Comparison of ENCODE assay signal across 24 mouse cellular contexts in the genomic region with DNA sequence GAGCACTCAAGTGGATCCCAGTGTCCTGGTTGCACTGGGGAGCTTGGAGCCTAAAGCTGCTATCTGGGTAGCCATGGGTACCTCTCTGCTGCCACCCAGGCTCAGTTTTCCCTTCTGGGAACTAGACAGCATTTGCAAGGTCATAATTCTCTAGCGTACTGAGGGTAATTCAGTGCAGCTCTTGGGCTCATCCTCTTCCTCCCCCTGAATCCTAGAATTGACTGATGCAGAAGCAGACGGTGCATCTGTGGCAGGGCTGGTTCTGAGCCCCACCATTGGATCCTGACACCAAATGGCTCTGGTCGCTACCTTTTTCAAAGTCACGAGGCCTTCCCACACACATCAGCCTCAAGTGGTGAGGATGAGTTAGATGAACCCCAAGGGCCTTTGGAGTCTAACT.
"Had no signal": no experiment of that assay in that cellular context is flagged by ENCODE, and none has a peak within 500 bp of the region (broad histone marks: within the 10 kb centered on the region; RNA-seq: fewer than 3 reads in every experiment).

No protein-coding gene starts in this region.

- ATAC-seq: inflammation-experienced regulatory T-cells, adult 6 months; intestine, embryonic 15.5 days; intestine, postnatal 0 days; liver, embryonic 12.5 days had no signal

- H3K9ac ChIP-seq: hindbrain, embryonic 13.5 days; hindbrain, embryonic 15.5 days; intestine, embryonic 15.5 days; limb, embryonic 13.5 days; limb, embryonic 15.5 days; liver, embryonic 12.5 days; liver, embryonic 14.5 days had no signal

- H3K36me3 ChIP-seq: hindbrain, embryonic 13.5 days; hindbrain, embryonic 15.5 days; intestine, embryonic 15.5 days; limb, embryonic 13.5 days; limb, embryonic 15.5 days; liver, embryonic 12.5 days had no signal

- H3K4me3 ChIP-seq: gastrocnemius, adult 2 months; hindbrain, embryonic 13.5 days; hindbrain, embryonic 15.5 days; intestine, embryonic 15.5 days; layer of hippocampus, adult 2 months; limb, embryonic 13.5 days; limb, embryonic 15.5 days; liver, embryonic 12.5 days had no signal

- H3K4me1 ChIP-seq: hindbrain, embryonic 15.5 days; intestine, embryonic 15.5 days had no signal

- H3K9me3 ChIP-seq: hindbrain, embryonic 13.5 days; hindbrain, embryonic 15.5 days; intestine, embryonic 15.5 days; limb, embryonic 13.5 days; limb, embryonic 15.5 days; liver, embryonic 12.5 days had no signal

- H3K27me3 ChIP-seq: hindbrain, embryonic 15.5 days; intestine, embryonic 15.5 days; limb, embryonic 15.5 days; liver, embryonic 12.5 days had no signal

- H3K4me2 ChIP-seq: heart, embryonic 11.5 days; hindbrain, embryonic 13.5 days; hindbrain, embryonic 15.5 days; intestine, embryonic 15.5 days; limb, embryonic 13.5 days; limb, embryonic 15.5 days; liver, embryonic 12.5 days had no signal

- H3K27ac ChIP-seq: gastrocnemius, adult 2 months; hindbrain, embryonic 13.5 days; hindbrain, embryonic 15.5 days; intestine, embryonic 15.5 days; layer of hippocampus, adult 2 months; limb, embryonic 13.5 days; limb, embryonic 15.5 days; liver, embryonic 12.5 days; liver, embryonic 14.5 days had no signal

- DNase-seq: gastrocnemius, adult 2 months; gastrocnemius, postnatal 10 days; gastrocnemius, postnatal 25 days; heart, adult 18-20 months; heart, postnatal 10 days; heart, postnatal 4 days; kidney, adult 18-20 months; kidney, adult 8-10 months; kidney, postnatal 10 days; kidney, postnatal 25 days; kidney, postnatal 4 days; layer of hippocampus, postnatal 36 days; left cerebral cortex, postnatal 4 days had no signal
